Mouse (Mus musculus) adrenal gland, postnatal 36 days (tissue): Measurements from ENCODE around the gene Tppp. TPM values are rescaled to one million over a fixed set of nuclear protein-coding genes. Genes with fewer than 3 reads are reported as not detected.
"Not testable (repeated sequence)": the region's sequence is repeated elsewhere in the genome, so short reads cannot be mapped to it uniquely, and the experiment has no call there.

Experiments used
- DNase-seq, 2 experiments: peaks; one replicate each; pipeline ENCODE4 v3.0.0; 2021; ENCODE audit warnings: mixed read lengths in 1 of 2
- total RNA-seq, 2 experiments: library from RNA; stranded (reverse); gene quantifications; 2 replicates each; pipeline ENCODE4 v1.2.3; 2021

Gene Tppp
- total RNA-seq, 2 experiments from 2014 or later: 10.1 to 14.2 TPM

GRCm38 (mm10) chr13:74025151-74026081 is 16.2 kb downstream of the Tppp start:
- DNase-seq: peak; percentile 24 to 46

GRCm38 (mm10) chr13:74026215-74026614 is 17.0 kb downstream of the Tppp start:
- peak; percentile 36 to 56 for DNase-seq

- DNase-seq: no peak
Measured at GRCm38 (mm10) chr13:74028116-74028515, 18.9 kb downstream of the Tppp start.

- DNase-seq: no peak
Measured at GRCm38 (mm10) chr13:74029013-74029412, 19.8 kb downstream of the Tppp start.

GRCm38 (mm10) chr13:74030691-74031090 is 21.5 kb downstream of the Tppp start:
- peak; percentile 69 to 74 for DNase-seq

GRCm38 (mm10) chr13:74031133-74031532 is 21.9 kb downstream of the Tppp start:
- DNase-seq: peak; percentile 30 to 61

- no peak for DNase-seq
Measured at GRCm38 (mm10) chr13:74034756-74035155, 25.5 kb downstream of the Tppp start.

GRCm38 (mm10) chr13:74035776-74036175 is 26.6 kb downstream of the Tppp start:
- peak; percentile 71 to 75 for DNase-seq

- no peak for DNase-seq
Measured at GRCm38 (mm10) chr13:74039926-74040325, 30.7 kb downstream of the Tppp start.

GRCm38 (mm10) chr13:74056194-74056593 is 47.0 kb downstream of the Tppp start:
- DNase-seq: no peak

- no peak for DNase-seq
Measured at GRCm38 (mm10) chr13:74058081-74058480, 48.9 kb downstream of the Tppp start.

- DNase-seq: peak; percentile 94 to 96
Measured at GRCm38 (mm10) chr13:74061613-74062377, 52.6 kb downstream of the Tppp start, which contains the start of gene Cep72. Cep72 (minus strand) TSS chr13:74062299.

- DNase-seq: no peak
Measured at GRCm38 (mm10) chr13:74062378-74063128, 53.3 kb downstream of the Tppp start.

GRCm38 (mm10) chr13:74063340-74064050 is 54.3 kb downstream of the Tppp start:
- no peak for DNase-seq

- DNase-seq: peak; percentile 22 to 28
Measured at GRCm38 (mm10) chr13:74066576-74066975, 57.4 kb downstream of the Tppp start.

- not testable (repeated sequence) for DNase-seq
Measured at GRCm38 (mm10) chr13:74071244-74071643, 62.0 kb downstream of the Tppp start.

- DNase-seq: no peak
Measured at GRCm38 (mm10) chr13:74071714-74072113, 62.5 kb downstream of the Tppp start.

- no peak for DNase-seq
Measured at GRCm38 (mm10) chr13:74073369-74073768, 64.2 kb downstream of the Tppp start.
